Mouse (Mus musculus) megakaryocyte, embryonic 14.5 days (primary cell): ENCODE measurements around the gene Lypd3.

Experiments
- FLI1 ChIP-seq: IDR thresholded peaks from 2 replicates; pipeline ENCODE4 v1.6.1; 2012; ENCODE audit warnings: low read length, inconsistent platforms, mixed read lengths
- GATA1 ChIP-seq: IDR thresholded peaks from 3 replicates; pipeline ENCODE4 v1.6.1; 2012; ENCODE audit warnings: mixed read lengths, low read length, inconsistent platforms, borderline replicate concordance

DNA sequence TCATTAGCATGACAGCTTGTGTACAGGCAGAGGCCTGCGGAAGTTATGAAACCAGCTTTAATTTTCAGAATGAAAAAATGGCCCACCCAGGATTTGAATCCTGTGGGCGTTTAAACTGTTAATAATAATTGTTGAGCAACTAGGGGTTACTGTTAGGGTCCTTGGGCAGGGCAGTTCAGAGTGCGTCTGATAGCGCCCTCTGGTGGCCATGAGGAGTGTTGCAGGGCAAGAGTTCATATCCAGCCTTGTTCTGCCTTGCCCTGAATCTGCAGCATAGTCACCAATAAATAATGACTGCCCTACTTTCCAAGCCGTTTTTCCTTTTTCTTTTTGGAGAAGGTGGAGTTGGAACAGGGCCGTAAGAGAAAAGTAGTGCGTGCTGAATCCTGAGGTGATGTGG, 17.3 kb downstream of the Lypd3 start:
- TF ChIP-seq GATA1 = no peak
- TF ChIP-seq FLI1 = no peak
